Mouse (Mus musculus): ENCODE measurements at regions not wholly inside any gene's neighbourhood (a gene's known extent, or its start where the extent isn't known, plus 50 kb on each side); places are given as distances from the start of the nearest gene placed in this dataset.

GRCm38 (mm10) chr2:169502717-169503597 is 84.6 kb downstream of the Gm11011 start:
- DNase-seq (no peak), ATAC-seq (ENCODE audit: insufficient read depth) (no peak)
- no peak for TF ChIP-seq CTCF (IDR thresholded peaks at IDR 0.05; ENCODE audit: low read depth)
- Histone ChIP-seq H3K4me1 (ENCODE audit: insufficient read depth) (no peaks in the 10 kb centered on the region), H3K4me2 (no peak overlapping the region), H3K4me3 (ENCODE audit: low read depth, low read length) (no peak overlapping the region), H3K36me3 (ENCODE audit: insufficient read depth) (no peaks in the 10 kb centered on the region), H3K9ac (no peak overlapping the region), H3K27me3 (ENCODE audit: insufficient read depth, low read length) (no peaks in the 10 kb centered on the region), H3K27ac (ENCODE audit: low read depth) (no peak overlapping the region), H3K9me3 (ENCODE audit: low read depth, low read length) (no peaks in the 10 kb centered on the region)
- 68% methylated on average over 19 of the region's 19 CpGs for WGBS

GRCm38 (mm10) chr2:169501736-169502340 is 85.7 kb downstream of the Gm11011 start:
- no peak overlapping the region for H3K27ac ChIP-seq (ENCODE audit: low read depth)
- 87% methylated on average over 11 of the region's 11 CpGs for WGBS
- H3K36me3 ChIP-seq (ENCODE audit: insufficient read depth), result no peaks in the 10 kb centered on the region
- no peaks in the 10 kb centered on the region for H3K27me3 ChIP-seq (ENCODE audit: insufficient read depth, low read length)
- no peaks in the 10 kb centered on the region for H3K9me3 ChIP-seq (ENCODE audit: low read depth, low read length)
- no peak overlapping the region for H3K9ac ChIP-seq
- H3K4me2 ChIP-seq, result no peak overlapping the region
- ATAC-seq (ENCODE audit: insufficient read depth) (no peak), DNase-seq (no peak)
- no peak overlapping the region for H3K4me3 ChIP-seq (ENCODE audit: low read depth, low read length)
- no peaks in the 10 kb centered on the region for H3K4me1 ChIP-seq (ENCODE audit: insufficient read depth)
- TF ChIP-seq CTCF (IDR thresholded peaks at IDR 0.05; ENCODE audit: low read depth), result no peak

DNA sequence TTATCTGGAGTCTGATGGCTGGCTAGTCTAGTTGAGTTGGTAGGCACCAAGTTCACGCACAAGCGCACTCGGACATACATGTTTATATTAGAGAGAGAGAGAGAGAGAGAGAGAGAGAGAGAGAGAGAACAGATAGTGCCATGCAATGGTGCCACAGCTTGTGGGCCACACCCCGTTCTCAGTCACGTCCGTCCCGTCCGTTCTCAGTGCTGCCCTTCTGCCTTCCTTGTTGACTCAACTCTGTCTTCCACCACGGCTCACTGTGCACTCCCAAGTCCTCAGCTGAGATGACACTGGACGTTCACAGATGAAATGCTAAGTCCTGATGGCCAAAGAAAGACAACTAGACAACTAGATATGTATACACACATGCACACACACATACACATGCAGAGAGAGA is 92.2 kb downstream of the Gm11011 start:
- Histone ChIP-seq H3K27me3 (ENCODE audit: insufficient read depth, low read length) (no peaks in the 10 kb centered on the region), H3K9ac (no peak overlapping the region), H3K36me3 (ENCODE audit: insufficient read depth) (no peaks in the 10 kb centered on the region), H3K4me2 (no peak overlapping the region), H3K27ac (ENCODE audit: low read depth) (0 out of 2 replicates have a peak overlapping the region, but pooled peaks have one; percentile 14), H3K9me3 (ENCODE audit: low read depth, low read length) (no peaks in the 10 kb centered on the region), H3K4me3 (ENCODE audit: low read depth, low read length) (no peak overlapping the region), H3K4me1 (ENCODE audit: insufficient read depth) (peaks cover 14% of the 10 kb centered on the region; the same call in 1 of the 2 replicates)
- no peak for TF ChIP-seq CTCF (IDR thresholded peaks at IDR 0.05; ENCODE audit: low read depth)
- WGBS, result 64% methylated on average over 10 of the region's 10 CpGs
- ATAC-seq (ENCODE audit: insufficient read depth), result no peak
- no peak for DNase-seq

DNA sequence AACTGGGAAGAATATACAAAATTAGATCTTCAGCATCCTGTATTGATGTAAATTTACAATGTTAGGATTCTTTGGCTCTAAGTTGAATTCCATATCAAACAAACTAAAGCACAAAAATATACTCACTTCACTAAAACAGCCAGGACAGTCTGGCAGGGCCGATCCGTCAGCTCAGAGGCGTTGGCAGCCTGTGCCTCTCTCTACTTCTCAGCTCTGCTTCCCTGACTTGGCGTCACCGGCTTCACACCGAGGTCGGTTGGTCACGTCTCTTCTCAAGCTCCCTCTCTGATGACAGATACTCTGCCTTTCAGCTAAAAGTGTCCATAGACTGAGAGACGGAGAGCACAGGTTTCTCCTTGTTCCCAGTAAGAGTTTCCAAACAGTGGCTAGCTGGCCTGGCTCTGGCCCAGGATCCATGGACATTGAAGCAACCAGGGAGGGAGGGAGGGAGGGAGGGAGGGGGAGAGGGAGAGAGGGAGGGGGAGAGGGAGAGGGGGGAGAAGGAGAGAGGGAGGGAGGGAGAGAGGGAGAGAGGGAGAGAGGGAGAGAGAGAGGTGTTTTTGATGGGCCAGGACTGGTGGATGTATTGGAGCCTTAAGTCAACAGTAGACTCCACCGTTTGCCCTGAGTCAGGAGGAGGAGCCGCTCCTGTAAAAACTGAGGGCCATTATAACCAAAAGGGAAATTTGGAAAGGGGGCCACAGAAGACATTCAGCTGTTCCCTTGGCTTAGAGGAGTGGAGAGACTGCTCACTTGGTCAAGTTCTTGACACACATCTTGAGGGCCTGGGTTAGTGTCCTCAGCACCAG is 92.8 kb downstream of the Gm11011 start:
- ATAC-seq (ENCODE audit: insufficient read depth) (peak; percentile 88), DNase-seq (peak; percentile 75)
- Histone ChIP-seq H3K9me3 (ENCODE audit: low read depth, low read length) (no peaks in the 10 kb centered on the region), H3K4me1 (ENCODE audit: insufficient read depth) (peaks cover 14% of the 10 kb centered on the region; the same call in 1 of the 2 replicates), H3K36me3 (ENCODE audit: insufficient read depth) (no peaks in the 10 kb centered on the region), H3K27ac (ENCODE audit: low read depth) (peak overlapping the region; percentile 70; the same call in 1 of the 2 replicates), H3K27me3 (ENCODE audit: insufficient read depth, low read length) (no peaks in the 10 kb centered on the region), H3K4me2 (peak overlapping the region; percentile 26; the same call in 1 of the 2 replicates), H3K9ac (no peak overlapping the region), H3K4me3 (ENCODE audit: low read depth, low read length) (no peak overlapping the region)
- 12% methylated on average over 11 of the region's 11 CpGs for WGBS
- no peak for TF ChIP-seq CTCF (IDR thresholded peaks at IDR 0.05; ENCODE audit: low read depth)

DNA sequence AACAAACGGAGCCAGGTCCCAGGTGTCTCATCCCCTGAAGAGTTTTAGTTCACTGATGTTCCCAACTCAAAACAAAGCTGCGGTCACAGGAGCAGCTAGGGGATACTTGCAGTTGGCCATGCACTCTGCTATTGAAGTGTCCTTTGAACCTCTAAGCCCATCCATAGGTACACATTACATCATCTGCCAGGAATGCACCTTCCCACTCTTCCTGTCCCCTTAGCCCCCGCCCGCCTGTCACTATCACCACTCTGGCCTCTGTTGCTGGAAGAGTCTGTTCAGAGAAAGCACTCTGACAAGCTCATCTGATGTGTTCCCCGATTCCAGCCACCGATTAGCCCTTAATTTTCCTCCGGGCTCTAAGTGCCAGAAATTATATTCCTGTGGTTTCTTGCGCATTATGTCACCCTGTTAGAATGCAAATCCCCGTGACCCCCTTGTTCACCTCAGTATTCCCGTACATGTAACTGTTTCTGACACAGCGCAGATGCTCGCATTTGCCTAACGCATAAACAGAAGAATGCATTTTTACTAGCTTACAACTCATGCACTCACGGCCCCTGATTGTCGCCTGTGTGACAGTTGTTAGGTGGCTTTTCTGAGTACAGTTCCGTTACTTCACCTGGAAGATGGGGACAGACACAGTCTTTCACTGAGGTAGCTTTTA is 93.8 kb downstream of the Gm11011 start:
- peak overlapping the region; percentile 70; the same call in 1 of the 2 replicates for H3K27ac ChIP-seq (ENCODE audit: low read depth)
- H3K9ac ChIP-seq, result no peak overlapping the region
- no peak overlapping the region for H3K4me3 ChIP-seq (ENCODE audit: low read depth, low read length)
- ATAC-seq (ENCODE audit: insufficient read depth) (peak; percentile 54; the same call in 1 of the 2 replicates), DNase-seq (peak; percentile 78)
- no peaks in the 10 kb centered on the region for H3K36me3 ChIP-seq (ENCODE audit: insufficient read depth)
- peak overlapping the region; percentile 23 for H3K4me2 ChIP-seq
- TF ChIP-seq CTCF (IDR thresholded peaks at IDR 0.05; ENCODE audit: low read depth), result no peak
- H3K9me3 ChIP-seq (ENCODE audit: low read depth, low read length), result no peaks in the 10 kb centered on the region
- no peaks in the 10 kb centered on the region for H3K27me3 ChIP-seq (ENCODE audit: insufficient read depth, low read length)
- 18% methylated on average over 16 of the region's 16 CpGs for WGBS
- peaks cover 14% of the 10 kb centered on the region; the same call in 1 of the 2 replicates for H3K4me1 ChIP-seq (ENCODE audit: insufficient read depth)

DNA sequence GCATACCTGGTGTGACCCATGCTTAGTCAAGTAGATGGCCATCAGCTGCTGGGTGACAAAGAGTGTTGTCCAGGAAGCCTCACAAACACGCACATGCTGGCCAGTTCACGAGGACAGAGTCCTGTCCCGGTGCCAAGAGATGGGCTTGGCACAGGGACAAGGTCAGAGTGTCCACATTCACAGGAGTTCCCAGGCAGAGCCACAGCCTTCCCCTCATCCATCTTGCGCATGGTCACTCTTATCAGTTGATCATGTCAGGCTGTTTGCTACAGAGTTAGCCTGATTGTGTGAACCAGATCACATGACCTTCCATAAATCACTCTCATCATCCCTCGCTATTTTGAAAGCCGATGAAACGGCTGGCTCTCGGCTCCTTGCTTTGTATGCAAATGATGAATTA is 103.6 kb downstream of the Gm11011 start:
- peak; percentile 65 for DNase-seq
- no peak for TF ChIP-seq CTCF (IDR thresholded peaks at IDR 0.05; ENCODE audit: low read depth)
- WGBS, result 15% methylated on average over 8 of the region's 8 CpGs
- no peaks in the 10 kb centered on the region for H3K27me3 ChIP-seq (ENCODE audit: insufficient read depth, low read length)
- peak; percentile 60; the same call in 1 of the 2 replicates for ATAC-seq (ENCODE audit: insufficient read depth)
- no peaks in the 10 kb centered on the region for H3K36me3 ChIP-seq (ENCODE audit: insufficient read depth)
- peaks cover 15% of the 10 kb centered on the region for H3K4me1 ChIP-seq (ENCODE audit: insufficient read depth)
- no peak overlapping the region for H3K27ac ChIP-seq (ENCODE audit: low read depth)
- no peak overlapping the region for H3K4me3 ChIP-seq (ENCODE audit: low read depth, low read length)
- H3K4me2 ChIP-seq, result no peak overlapping the region
- H3K9me3 ChIP-seq (ENCODE audit: low read depth, low read length), result no peaks in the 10 kb centered on the region
- H3K9ac ChIP-seq, result no peak overlapping the region

Data from lung, embryonic 14.5 days (tissue).